Mouse (Mus musculus) cerebellum, adult 2 months (tissue): ENCODE measurements around the gene 6430550D23Rik.

ENCODE experiments used
- CTCF ChIP-seq: fragments of 200-500 bp; IDR thresholded peaks from 2 replicates; pipeline ENCODE4 v1.5.1; 2011; ENCODE audit warnings: low read depth, mild to moderate bottlenecking, control low read depth, low read length, moderate library complexity, borderline replicate concordance; ENCODE audit not compliant: insufficient read depth
- POLR2A ChIP-seq: fragments of 200-500 bp; IDR thresholded peaks from 2 replicates; pipeline ENCODE4 v1.6.1; 2011; ENCODE audit warnings: low read length, control low read depth, borderline replicate concordance; ENCODE audit not compliant: insufficient read depth

- TF ChIP-seq POLR2A, result no peak
- TF ChIP-seq CTCF, result peak; percentile 13; the same call in 1 of the 2 replicates
Measured at GRCm38 (mm10) chr2:156005393-156005792, 2.4 kb downstream of the 6430550D23Rik start.
